Mouse (Mus musculus): ENCODE results near the gene Ccdc190. TPM values are rescaled to one million over a fixed set of nuclear protein-coding genes. Genes with fewer than 3 reads are reported as not detected.

Ccdc190 gene
- 1.2 and 1.8 TPM in 2 replicates for polyA plus RNA-seq (2012; rRNA removed)

GRCm38 (mm10) chr1:169928454-169928971 lies at the start of gene Ccdc190:
TSS of gene Ccdc190 (plus strand) at chr1:169928648.

DNA sequence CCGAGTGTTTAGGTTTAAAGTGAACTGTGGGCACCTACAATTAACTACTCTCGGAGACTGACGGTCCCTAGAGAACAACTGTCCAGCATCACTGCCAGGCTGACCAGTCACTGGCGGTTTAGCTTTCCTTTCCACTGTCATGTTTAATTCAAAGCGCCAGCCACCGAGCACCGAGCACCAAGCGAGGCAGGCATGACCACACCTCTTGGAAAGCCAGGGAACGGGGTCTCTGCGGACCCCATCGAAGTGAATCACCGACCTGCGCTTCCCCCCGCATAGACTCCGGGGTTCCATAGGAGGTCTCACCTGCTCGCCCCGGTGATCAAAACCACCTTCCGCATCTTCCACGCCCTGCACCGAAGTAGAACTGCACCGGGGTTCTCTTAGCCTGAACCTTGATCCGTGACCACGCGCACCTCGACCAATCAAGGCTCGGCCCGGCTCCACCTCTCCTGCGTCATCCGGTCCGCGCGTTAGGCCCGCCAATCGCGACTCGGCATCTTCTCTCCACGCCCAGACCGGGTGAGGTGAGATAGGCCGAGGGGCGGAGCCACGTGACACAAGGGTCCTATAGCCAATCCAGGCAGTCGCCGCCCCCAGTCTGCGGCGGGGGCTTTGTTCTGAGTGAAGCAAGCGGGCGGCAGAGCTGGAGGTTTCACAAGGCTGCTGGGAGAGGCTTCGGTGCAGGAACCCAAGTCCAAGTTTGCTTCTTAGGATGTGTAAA lies 40.5 kb downstream of the Ccdc190 start, which contains the start of gene Hsd17b7:
Gene Hsd17b7 (minus strand): TSS at position 450 of the 724 bp plus-strand sequence.

Other genes starting within 250 kb of the Ccdc190 start
- gene Rgs4, start 181.0 kb upstream of the Ccdc190 start, polyA plus RNA-seq (2012; rRNA removed), result 8.4 and 11.8 TPM in 2 replicates
- 14.0 and 15.8 TPM in 2 replicates for gene Hsd17b7, start 40.6 kb downstream of the Ccdc190 start, polyA plus RNA-seq (2012; rRNA removed)
- gene Ddr2, start 182.1 kb downstream of the Ccdc190 start, polyA plus RNA-seq (2012; rRNA removed), result 18.1 and 38.2 TPM in 2 replicates
- gene Uap1, start 246.3 kb downstream of the Ccdc190 start, polyA plus RNA-seq (2012; rRNA removed), result 35.8 and 36.9 TPM in 2 replicates

Measured in central nervous system, embryonic 11.5 days (tissue).